Mouse (Mus musculus): ENCODE measurements at regions not wholly inside any gene's neighbourhood (a gene's known extent, or its start where the extent isn't known, plus 50 kb on each side); places are given as distances from the start of the nearest gene placed in this dataset.
A peak's percentile ranks its signal among the peaks of the same experiment; 100 is the strongest.
"Not testable (repeated sequence)": the region's sequence is repeated elsewhere in the genome, so short reads cannot be mapped to it uniquely, and the experiment has no call there.

DNA sequence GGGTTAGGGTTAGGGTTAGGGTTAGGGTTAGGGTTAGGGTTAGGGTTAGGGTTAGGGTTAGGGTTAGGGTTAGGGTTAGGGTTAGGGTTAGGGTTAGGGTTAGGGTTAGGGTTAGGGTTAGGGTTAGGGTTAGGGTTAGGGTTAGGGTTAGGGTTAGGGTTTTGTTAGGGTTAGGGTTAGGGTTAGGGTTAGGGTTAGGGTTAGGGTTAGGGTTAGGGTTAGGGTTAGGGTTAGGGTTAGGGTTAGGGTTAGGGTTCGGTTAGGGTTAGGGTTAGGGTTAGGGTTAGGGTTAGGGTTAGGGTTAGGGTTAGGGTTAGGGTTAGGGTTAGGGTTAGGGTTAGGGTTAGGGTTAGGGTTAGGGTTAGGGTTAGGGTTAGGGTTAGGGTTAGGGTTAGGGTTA lies 124.7 kb upstream of the Fgf14 start:
- not testable (repeated sequence) for DNase-seq (ENCODE audit: low spot score in 2 of 2)

DNA sequence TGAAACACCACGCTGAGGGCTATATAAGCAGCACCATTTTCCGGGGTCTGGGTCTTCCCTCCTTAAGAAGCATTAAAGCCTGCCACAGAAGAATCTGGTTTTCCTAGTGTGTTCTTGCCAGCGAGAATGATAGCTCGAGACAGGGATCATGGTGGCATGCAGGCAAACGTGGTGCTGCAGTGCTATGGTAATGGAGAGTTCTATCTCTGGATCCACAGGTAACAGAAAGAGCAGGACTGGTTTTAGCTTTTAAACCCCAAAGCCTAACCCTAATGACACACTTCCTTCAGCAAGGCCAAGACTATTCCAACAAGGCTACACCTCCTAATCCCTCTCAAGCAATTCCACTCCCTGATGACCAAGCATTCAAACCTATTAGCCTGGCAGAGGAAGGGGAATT lies 123.5 kb upstream of the Fgf14 start:
- DNase-seq (ENCODE audit: low spot score in 2 of 2) = no peak

DNA sequence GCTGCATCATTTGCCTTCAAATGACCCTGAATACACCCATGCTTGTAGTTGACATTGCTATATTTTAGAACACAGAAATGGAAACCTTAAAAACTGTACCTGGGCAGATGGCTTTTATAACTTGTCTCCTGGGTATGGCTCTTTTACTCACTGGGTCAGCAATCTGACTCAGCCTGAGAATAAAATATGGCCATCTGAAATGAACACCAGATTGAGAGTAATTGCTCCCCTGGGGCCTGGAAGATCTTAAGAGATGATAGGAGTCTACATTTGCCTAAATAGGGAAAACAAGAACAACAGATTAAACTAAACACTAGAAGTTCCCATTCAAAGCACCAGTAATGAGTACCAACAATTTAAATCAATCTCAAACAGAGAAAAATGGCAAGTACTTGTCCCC lies 98.5 kb upstream of the Fgf14 start:
- DNase-seq (ENCODE audit: low spot score in 2 of 2) = no peak

DNA sequence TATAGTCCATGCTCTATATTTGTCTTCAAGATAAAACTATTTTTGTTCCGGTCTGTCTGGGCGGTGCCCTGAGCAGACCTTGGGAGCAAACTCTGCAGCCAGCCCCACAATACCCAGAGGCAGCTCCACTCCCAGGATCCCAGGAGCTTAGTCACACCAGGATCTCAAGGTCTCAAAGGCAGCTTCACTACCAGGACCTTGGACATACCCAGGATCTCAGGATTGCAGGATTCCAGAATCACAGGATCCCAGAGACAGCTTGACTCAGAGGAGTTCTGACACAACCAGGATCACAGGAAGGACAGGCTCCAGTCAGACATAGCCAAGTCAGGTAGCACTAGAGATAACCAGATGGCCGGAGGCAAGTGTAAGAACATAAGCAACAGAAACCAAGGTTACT lies 91.1 kb upstream of the Fgf14 start:
- DNase-seq (ENCODE audit: low spot score in 2 of 2) = no peak

DNA sequence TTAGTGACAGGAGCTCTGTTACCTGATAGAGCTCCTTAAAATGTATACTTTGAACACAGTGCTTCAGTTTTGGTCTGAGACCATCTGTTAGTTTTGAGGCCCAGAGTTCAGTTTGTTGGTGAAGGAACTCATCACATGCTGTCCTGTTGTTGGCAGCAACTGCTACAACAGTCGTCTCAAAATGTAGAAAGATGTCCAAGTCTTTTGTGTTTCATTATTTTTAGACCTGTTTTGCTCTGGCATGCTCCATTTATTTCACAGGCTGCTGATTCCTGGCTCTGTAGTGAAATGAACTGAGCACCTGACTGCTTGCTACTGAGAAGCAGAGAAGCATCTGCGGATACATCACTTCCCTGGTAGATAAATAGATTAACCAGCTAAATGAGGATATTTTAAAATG lies 90.3 kb upstream of the Fgf14 start:
- no peak for DNase-seq (ENCODE audit: low spot score in 2 of 2)

DNA sequence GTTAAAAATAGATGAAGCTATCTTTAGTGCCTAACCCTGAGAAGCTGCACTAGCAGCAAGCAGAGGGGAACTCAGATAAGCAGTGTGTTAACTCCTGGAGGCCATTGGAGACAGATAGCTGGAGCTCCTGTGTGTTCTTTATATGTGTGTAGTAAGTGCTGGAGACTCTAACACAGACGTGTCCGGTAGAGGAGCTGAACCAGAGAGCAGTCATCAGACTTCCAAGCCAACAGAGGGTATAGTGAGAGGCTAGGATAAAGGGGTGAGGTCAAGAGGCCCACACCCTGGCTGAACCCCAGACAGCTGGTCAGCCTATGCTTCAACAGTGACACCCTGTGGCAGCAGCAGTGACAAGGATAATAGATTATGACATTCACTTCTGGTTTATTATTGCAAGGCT lies 65.6 kb upstream of the Fgf14 start:
- peak in 1 of 2 experiments; percentile 1 for DNase-seq (ENCODE audit: low spot score in 2 of 2)

Measured in right cerebral cortex, postnatal 36 days (tissue).